Mouse (Mus musculus) kidney, embryonic 14.5 days (tissue): ENCODE measurements around the gene Mynn. TPM values are rescaled to one million over a fixed set of nuclear protein-coding genes. Genes with fewer than 3 reads are reported as not detected.

Experiments
- ATAC-seq: fragments of 200-750 bp; cut with Nextera tagmentation; 2 replicates; pipeline ENCODE4 v1.8.0; 2017; ENCODE audit warnings: moderate number of reproducible peaks, mild to moderate bottlenecking, moderate TSS enrichment, moderate library complexity; ENCODE audit not compliant: low FRiP score, low TSS enrichment
- H3K27ac ChIP-seq: fragments of 300-500 bp; sonication (generic); 2 replicates; pipeline ENCODE4 v1.5.1; 2014; ENCODE audit warnings: low read depth, mild to moderate bottlenecking, low read length, moderate library complexity, mixed read lengths
- H3K27me3 ChIP-seq: fragments of 300-500 bp; sonication (generic); 2 replicates; pipeline ENCODE4 v1.6.1; 2014; ENCODE audit warnings: mild to moderate bottlenecking, low read length; ENCODE audit not compliant: control insufficient read depth, insufficient read depth
- H3K36me3 ChIP-seq: fragments of 300-500 bp; sonication (generic); 2 replicates; pipeline ENCODE4 v1.6.1; 2014; ENCODE audit warnings: low read length, mixed read lengths; ENCODE audit not compliant: control insufficient read depth, insufficient read depth
- H3K4me1 ChIP-seq: fragments of 300-500 bp; sonication (generic); 2 replicates; pipeline ENCODE4 v1.6.1; 2014; ENCODE audit warnings: low read length, mixed read lengths; ENCODE audit not compliant: control insufficient read depth, insufficient read depth
- H3K4me2 ChIP-seq: fragments of 300-500 bp; sonication (generic); replicated peaks from 2 replicates; pipeline ENCODE4 v1.6.1; 2014; ENCODE audit warnings: low read depth, mild to moderate bottlenecking, low read length
- H3K4me3 ChIP-seq: fragments of 300-500 bp; sonication (generic); 2 replicates; pipeline ENCODE4 v1.5.1; 2014; ENCODE audit warnings: mild to moderate bottlenecking, low read length
- H3K9ac ChIP-seq: fragments of 300-500 bp; sonication (generic); 2 replicates; pipeline ENCODE4 v1.6.1; 2014; ENCODE audit warnings: low read depth, mild to moderate bottlenecking, low read length, moderate library complexity
- H3K9me3 ChIP-seq: fragments of 300-500 bp; sonication (generic); 2 replicates; pipeline ENCODE4 v1.6.1; 2016; ENCODE audit warnings: low read length; ENCODE audit not compliant: control insufficient read depth
- WGBS: fragments of 180-500 bp; shearing (Covaris S2); extraction: QIAGEN DNeasy Blood & Tissue Kit; methylation state at CpG from one replicate; pipeline ENCODE4 v1.1.7; 2014; 5-methylcytosine and 5-hydroxymethylcytosine counted together
- polyA plus RNA-seq: library from polyadenylated mRNA; unstranded; fragments of >200 nt; fragmentation: Nextera tagmentation; extraction: Ambion mirVana; gene quantifications from 2 replicates; pipeline ENCODE4 v1.2.1, GENCODE M21; 2014

Gene Mynn
- polyA plus RNA-seq, 1 experiment from 2014 or later: 38.1 TPM

DNA sequence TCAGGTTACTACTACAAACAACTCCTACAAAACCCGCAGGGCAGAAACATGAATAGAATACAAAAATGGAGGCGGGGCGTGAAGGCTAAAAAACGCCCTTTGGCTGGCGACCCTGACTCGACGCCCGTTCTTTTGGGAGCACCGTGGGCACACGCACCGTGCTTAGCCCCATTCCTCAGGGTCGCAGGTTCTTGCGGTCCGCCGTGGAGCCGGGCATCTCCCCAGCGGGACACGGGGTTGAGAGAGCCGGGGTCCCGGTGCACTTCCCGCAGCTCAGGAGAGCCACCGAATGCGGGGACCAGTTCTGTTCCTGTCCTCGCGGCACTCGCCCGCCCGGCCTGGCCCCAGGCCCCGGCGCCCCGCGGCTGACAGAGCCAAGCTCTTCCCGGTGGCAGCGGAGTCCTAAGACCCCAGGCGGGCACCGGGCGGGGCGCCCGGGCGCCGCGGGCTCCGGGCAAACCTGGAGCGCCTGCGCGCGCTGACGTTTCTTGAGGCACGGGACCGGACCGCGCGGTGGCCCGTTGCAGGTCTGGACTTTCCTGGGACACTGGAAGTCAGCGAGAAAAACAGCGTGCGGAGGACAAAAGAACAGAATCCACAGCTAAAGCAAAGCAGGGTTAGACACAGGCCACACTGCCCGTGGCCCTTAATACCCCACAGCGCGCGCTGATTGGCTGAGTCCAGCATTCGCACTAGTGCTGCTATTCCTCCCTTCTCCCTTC, 6.6 kb upstream of the Mynn start:
- Histone ChIP-seq H3K4me2 (peak overlapping the region; percentile 92), H3K9ac (peak overlapping the region; percentile 82), H3K4me3 (peak overlapping the region; percentile 74), H3K36me3 (no peaks in the 10 kb centered on the region), H3K4me1 (no peaks in the 10 kb centered on the region; the same call in 1 of the 2 replicates), H3K9me3 (no peaks in the 10 kb centered on the region), H3K27me3 (no peaks in the 10 kb centered on the region; the same call in 1 of the 2 replicates), H3K27ac (no peak overlapping the region)
- WGBS: under 1% methylated on average over 58 of the region's 62 CpGs
- peak; percentile 59 for ATAC-seq

DNA sequence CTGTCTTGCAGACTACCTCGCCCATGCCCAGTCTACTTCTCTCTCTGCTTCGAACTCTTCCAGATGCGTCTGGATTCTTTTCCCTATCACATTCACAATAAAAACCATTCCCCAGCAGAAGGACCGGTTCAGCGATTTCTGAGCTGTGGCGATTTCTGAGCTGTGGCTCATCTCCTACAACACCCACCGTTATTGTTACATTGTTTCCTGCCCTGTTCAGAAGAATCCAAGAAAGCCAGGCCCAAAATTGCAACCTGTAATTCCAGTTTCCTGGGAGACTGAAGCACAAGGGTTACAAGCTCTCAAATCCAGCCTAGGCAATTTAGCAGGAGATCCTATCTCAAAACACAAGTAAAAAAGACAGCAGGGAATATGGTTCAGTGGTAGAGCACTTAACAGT, 4.6 kb upstream of the Mynn start:
- no peak overlapping the region for H3K27ac ChIP-seq
- no peaks in the 10 kb centered on the region; the same call in 1 of the 2 replicates for H3K4me1 ChIP-seq
- H3K9ac ChIP-seq: no peak overlapping the region
- no peak overlapping the region for H3K4me3 ChIP-seq
- no peak for ATAC-seq
- H3K4me2 ChIP-seq: no peak overlapping the region
- H3K36me3 ChIP-seq: no peaks in the 10 kb centered on the region
- no peaks in the 10 kb centered on the region for H3K9me3 ChIP-seq
- WGBS: 83% methylated on average over 7 of the region's 7 CpGs
- H3K27me3 ChIP-seq: no peaks in the 10 kb centered on the region; the same call in 1 of the 2 replicates

DNA sequence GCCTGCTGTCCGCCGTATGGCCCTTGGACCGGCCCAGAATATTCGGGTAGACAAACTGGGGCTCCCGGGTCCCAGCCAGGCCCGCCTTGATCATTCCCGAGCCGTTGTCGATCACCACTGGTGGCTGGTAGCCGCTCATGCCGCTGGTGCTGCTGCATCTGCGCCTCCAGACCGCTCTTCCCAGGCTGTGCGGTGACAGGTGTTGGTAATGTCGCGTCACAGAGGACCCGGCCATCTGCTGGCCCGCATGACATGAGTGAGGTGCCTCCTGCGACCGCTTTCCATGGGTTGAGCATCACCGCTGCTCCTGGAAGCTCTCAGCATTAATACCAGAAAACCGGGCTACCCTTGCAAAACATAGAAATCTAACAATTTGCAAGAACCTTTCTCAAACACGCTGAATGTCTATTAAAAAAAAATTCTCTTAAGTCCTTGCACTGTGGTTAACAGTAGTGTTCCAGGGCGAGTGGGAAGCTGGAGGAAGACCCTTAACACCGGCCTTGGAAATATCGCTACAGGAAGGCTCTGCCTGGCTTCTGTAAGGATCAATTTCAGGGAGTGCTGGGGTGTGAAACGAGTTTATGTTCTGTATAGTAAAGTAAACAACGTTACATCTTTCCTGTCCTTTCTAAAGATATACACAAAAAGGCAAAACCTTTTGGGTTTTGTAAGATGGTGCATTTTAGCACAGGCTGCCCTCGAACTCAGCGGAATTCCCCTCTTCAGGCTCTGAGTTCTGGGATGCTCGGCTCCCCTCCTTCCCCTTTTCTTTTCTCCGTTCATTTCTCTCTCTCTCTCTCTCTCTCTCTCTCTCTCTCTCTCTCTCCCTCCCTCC, 1.9 kb upstream of the Mynn start, which contains the start of gene Actrt3:
TSS of gene Actrt3 (minus strand) at position 229 of the 835 bp plus-strand sequence.
- peak within 1 kb of the TSS; percentile 93 for H3K4me2 ChIP-seq
- no peak for ATAC-seq
- H3K27me3 ChIP-seq: no peaks in the 10 kb centered on the region; the same call in 1 of the 2 replicates
- peaks cover 7% of the 10 kb centered on the region for H3K36me3 ChIP-seq
- WGBS: 1% methylated on average over 32 of the region's 32 CpGs
- H3K9ac ChIP-seq: peak within 1 kb of the TSS; percentile 54
- 0 out of 2 replicates have a peak within 1 kb of the TSS, but pooled peaks have one; percentile 30 for H3K27ac ChIP-seq
- H3K4me3 ChIP-seq: peak within 1 kb of the TSS; percentile 74
- peaks cover 5% of the 10 kb centered on the region; the same call in 1 of the 2 replicates for H3K4me1 ChIP-seq
- no peaks in the 10 kb centered on the region for H3K9me3 ChIP-seq

DNA sequence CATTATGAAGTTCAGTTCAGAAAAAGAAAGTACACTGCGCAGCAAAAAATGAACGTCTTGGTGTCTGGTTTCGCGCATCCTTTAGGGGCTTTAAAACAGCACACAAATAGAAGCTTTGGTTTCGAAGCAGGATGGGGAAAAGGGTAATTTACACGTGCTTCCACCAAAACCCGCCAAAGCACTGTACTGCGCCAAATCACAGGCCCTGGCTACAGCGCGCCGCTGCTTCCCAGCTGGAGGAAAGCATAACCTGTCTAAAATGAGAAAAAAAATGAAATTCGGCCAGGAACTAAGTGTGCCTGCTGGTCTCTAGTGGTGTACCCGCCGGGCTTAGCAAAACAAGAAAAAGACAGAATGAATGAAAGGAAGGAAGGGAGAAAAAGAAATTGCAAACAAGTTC, 1.1 kb upstream of the Mynn start:
- Histone ChIP-seq H3K36me3 (peaks cover 7% of the 10 kb centered on the region), H3K9ac (peak overlapping the region; percentile 47; the same call in 1 of the 2 replicates), H3K27me3 (no peaks in the 10 kb centered on the region; the same call in 1 of the 2 replicates), H3K4me2 (peak overlapping the region; percentile 93), H3K9me3 (no peaks in the 10 kb centered on the region), H3K4me1 (peaks cover 5% of the 10 kb centered on the region; the same call in 1 of the 2 replicates), H3K4me3 (peak overlapping the region; percentile 74), H3K27ac (0 out of 2 replicates have a peak overlapping the region, but pooled peaks have one; percentile 30)
- ATAC-seq: no peak
- 0% methylated on average over 14 of the region's 14 CpGs for WGBS

DNA sequence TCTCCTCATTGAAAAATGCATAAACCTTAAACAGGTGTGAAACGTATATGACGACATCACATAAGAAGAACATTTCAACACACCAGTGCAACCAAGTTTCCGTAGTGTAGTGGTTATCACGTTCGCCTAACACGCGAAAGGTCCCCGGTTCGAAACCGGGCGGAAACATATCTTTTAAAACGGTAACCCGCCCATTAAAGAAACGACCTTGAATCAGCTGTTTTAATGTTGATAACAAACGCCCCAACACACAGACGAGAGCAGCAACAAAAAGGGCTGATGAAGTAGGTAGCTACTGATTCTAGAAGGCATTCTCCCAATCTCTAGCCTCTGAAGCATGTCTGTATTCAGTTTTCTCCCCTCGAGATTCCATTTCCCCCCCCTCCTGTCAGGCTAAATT, 690 bp upstream of the Mynn start:
- H3K27ac ChIP-seq: no peak overlapping the region
- H3K4me1 ChIP-seq: peaks cover 5% of the 10 kb centered on the region; the same call in 1 of the 2 replicates
- peaks cover 9% of the 10 kb centered on the region for H3K36me3 ChIP-seq
- H3K27me3 ChIP-seq: no peaks in the 10 kb centered on the region; the same call in 1 of the 2 replicates
- H3K4me2 ChIP-seq: peak overlapping the region; percentile 93
- ATAC-seq: peak; percentile 29; the same call in 1 of the 2 replicates
- peak overlapping the region; percentile 74 for H3K4me3 ChIP-seq
- under 1% methylated on average over 17 of the region's 17 CpGs for WGBS
- H3K9ac ChIP-seq: no peak overlapping the region
- H3K9me3 ChIP-seq: no peaks in the 10 kb centered on the region

DNA sequence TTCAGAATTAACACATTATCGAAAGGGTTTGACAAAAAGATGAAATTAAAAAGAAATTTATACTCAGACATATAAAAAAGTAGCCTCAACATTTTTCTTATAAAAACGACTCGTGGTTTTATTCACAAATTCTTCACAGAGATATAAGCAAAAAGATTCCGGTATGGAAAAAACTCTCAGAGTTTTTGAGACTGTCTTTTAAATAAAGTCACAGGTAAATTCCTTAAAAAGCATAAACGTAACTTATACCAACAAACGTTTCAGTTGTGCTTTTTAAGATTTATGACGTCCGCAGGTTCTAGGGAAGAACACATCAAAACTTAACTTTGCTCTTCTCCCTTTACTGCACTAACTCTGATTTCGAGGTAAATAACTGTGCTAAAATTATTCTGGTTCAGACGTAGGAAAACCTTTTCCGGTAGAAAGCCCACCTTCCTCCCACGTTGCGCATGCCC, 228 bp upstream of the Mynn start:
- H3K9me3 ChIP-seq: no peaks in the 10 kb centered on the region
- no peaks in the 10 kb centered on the region; the same call in 1 of the 2 replicates for H3K27me3 ChIP-seq
- peak overlapping the region; percentile 87; the same call in 1 of the 2 replicates for H3K9ac ChIP-seq
- H3K4me2 ChIP-seq: peak overlapping the region; percentile 93
- 1% methylated on average over 13 of the region's 13 CpGs for WGBS
- H3K4me1 ChIP-seq: peaks cover 5% of the 10 kb centered on the region; the same call in 1 of the 2 replicates
- peaks cover 13% of the 10 kb centered on the region for H3K36me3 ChIP-seq
- ATAC-seq: no peak
- peak overlapping the region; percentile 97 for H3K27ac ChIP-seq
- H3K4me3 ChIP-seq: peak overlapping the region; percentile 74

DNA sequence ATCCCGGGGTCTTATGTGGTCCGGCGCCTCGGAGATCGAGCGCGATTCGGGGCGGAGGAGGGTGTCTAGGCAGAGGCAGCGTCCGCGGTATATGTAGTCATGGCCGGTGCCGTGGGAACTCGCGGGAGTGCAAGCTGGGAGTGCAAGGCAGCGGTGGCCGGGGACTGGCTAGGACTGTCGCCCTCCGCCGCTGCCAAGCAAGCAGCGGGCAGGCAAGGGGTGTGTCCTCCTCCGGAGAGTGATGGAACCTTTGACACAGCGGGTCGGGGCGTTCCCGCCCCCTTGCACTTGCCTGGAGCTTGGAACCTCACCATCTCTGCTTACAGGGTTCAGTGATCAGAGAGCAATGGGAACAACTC, 854 bp downstream of the Mynn start:
- WGBS: 1% methylated on average over 27 of the region's 27 CpGs
- H3K4me1 ChIP-seq: peaks cover 5% of the 10 kb centered on the region; the same call in 1 of the 2 replicates
- ATAC-seq: peak; percentile 70
- peak overlapping the region; percentile 74 for H3K4me3 ChIP-seq
- H3K36me3 ChIP-seq: peaks cover 21% of the 10 kb centered on the region
- no peaks in the 10 kb centered on the region for H3K9me3 ChIP-seq
- H3K27ac ChIP-seq: peak overlapping the region; percentile 97
- H3K9ac ChIP-seq: peak overlapping the region; percentile 87
- H3K4me2 ChIP-seq: peak overlapping the region; percentile 93
- H3K27me3 ChIP-seq: no peaks in the 10 kb centered on the region; the same call in 1 of the 2 replicates

DNA sequence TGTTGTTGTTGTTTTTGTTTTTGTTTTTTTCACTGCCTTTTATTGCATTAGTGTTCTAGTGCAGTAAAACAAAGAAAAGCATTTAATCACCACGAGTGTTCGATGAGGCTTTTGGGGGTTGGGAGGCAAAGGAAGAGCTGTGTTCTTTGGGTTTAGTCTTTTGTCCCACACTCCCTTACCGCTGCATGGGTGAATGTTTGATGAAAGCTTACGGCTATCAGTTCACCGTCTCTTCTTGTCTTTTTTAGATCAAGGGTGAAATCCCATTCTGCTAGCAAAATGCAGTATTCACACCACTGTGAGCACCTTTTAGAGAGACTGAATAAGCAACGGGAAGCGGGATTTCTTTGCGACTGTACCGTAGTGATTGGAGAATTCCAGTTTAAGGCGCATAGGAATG, 1.4 kb downstream of the Mynn start:
- Histone ChIP-seq H3K27me3 (no peaks in the 10 kb centered on the region), H3K9me3 (no peaks in the 10 kb centered on the region), H3K36me3 (peaks cover 25% of the 10 kb centered on the region), H3K4me2 (peak overlapping the region; percentile 93), H3K4me1 (peaks cover 5% of the 10 kb centered on the region; the same call in 1 of the 2 replicates), H3K4me3 (peak overlapping the region; percentile 74), H3K9ac (peak overlapping the region; percentile 87; the same call in 1 of the 2 replicates), H3K27ac (no peak overlapping the region; the same call in 1 of the 2 replicates)
- WGBS: 26% methylated on average over 10 of the region's 10 CpGs
- no peak for ATAC-seq
